Mouse (Mus musculus): ENCODE results near the gene Brca1. TPM values are rescaled to one million over a fixed set of nuclear protein-coding genes. Genes with fewer than 3 reads are reported as not detected.
"Not testable (repeated sequence)": the region's sequence is repeated elsewhere in the genome, so short reads cannot be mapped to it uniquely, and the experiment has no call there.

The Brca1 gene
- 24.3 TPM in 2 replicates for polyA plus RNA-seq (2016; fragmentation: Nextera tagmentation; extraction: Ambion mirVana)

DNA sequence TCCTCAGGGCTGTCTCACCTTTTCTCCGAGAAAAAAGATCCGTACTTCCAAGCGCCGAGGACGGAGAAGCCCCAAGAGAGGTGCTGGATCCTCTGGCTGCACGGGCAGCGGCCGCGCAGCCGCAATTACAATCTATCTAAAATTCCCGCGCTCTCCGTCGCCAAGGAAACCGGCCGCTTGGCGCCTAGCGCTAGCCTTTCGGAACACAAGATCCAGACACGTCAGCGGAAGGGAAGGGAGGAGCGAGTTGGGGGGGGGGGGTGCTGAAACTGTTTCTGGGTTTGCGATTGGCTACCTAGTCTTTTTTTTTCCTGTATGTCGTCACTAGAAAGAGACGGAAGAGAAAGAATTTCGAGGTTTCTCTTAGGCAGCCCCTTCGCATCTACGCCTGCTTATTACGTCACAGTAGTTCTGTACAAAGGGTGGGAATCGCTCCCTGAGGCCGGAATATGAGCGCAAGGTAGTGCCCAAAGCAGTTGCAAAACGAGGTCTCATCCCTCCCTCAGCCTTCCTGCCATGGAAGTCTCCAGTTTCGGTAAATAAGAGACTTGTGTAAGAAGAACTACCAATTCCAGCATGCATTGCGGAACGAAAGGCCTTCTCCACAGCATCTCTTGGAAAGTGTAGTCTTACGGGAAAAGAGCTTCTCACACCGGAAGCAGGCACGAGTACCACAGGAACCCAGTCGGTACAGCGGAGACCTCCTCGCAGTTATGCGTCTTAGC lies at the start of gene Brca1, which contains the start of gene Nbr1:
Gene Brca1, minus strand, starts transcription at position 205 of the 725 bp plus-strand sequence.
Gene Nbr1, plus strand, starts transcription at position 399 of the 725 bp plus-strand sequence.
- WGBS, result under 1% methylated on average over 43 of the region's 43 CpGs
- Histone ChIP-seq H3K27me3 (no peaks in the 10 kb centered on the region), H3K36me3 (replicated peaks) (peaks cover 26% of the 10 kb centered on the region), H3K4me3 (replicated peaks) (peak within 1 kb of the TSS; percentile 64), H3K9me3 (no peaks in the 10 kb centered on the region), H3K9ac (peak within 1 kb of the TSS; percentile 78), H3K4me2 (peak within 1 kb of the TSS; percentile 82), H3K4me1 (peaks cover 25% of the 10 kb centered on the region), H3K27ac (peak within 1 kb of the TSS; percentile 95)
- peak; percentile 84 for ATAC-seq (ENCODE audit: low FRiP score)

DNA sequence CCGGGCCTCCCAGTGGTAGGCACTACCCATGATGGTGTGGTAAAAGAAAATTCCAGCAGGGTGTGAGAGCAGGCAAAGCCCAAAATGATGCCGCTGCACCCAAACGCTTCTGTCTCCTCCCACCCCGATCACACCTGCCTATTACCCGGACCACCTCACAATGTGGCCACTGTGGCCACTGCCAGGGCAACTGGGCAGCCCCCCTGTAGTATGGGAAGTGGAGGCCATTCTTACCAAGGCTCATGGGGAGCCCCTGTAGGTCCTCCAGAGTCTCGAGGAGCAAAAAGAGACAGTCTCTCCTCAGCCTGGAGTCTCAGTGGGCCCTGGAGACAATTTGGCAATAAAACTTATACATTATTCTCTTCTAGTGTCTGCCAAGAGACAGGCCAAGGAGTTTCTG lies 47.4 kb upstream of the Brca1 start, which contains the start of gene Gm11634:
Gene Gm11634, minus strand, starts transcription at position 101 of the 400 bp plus-strand sequence.
- Histone ChIP-seq H3K4me1 (no peaks in the 10 kb centered on the region), H3K36me3 (replicated peaks) (no peaks in the 10 kb centered on the region), H3K27ac (no peak within 1 kb of the TSS), H3K4me3 (replicated peaks) (no peak within 1 kb of the TSS), H3K27me3 (peaks cover 5% of the 10 kb centered on the region; the same call in 1 of the 2 replicates), H3K9ac (peak within 1 kb of the TSS; percentile 3; the same call in 1 of the 2 replicates), H3K9me3 (no peaks in the 10 kb centered on the region), H3K4me2 (no peak within 1 kb of the TSS)
- ATAC-seq (ENCODE audit: low FRiP score), result no peak
- WGBS, result 80% methylated on average over 6 of the region's 6 CpGs

DNA sequence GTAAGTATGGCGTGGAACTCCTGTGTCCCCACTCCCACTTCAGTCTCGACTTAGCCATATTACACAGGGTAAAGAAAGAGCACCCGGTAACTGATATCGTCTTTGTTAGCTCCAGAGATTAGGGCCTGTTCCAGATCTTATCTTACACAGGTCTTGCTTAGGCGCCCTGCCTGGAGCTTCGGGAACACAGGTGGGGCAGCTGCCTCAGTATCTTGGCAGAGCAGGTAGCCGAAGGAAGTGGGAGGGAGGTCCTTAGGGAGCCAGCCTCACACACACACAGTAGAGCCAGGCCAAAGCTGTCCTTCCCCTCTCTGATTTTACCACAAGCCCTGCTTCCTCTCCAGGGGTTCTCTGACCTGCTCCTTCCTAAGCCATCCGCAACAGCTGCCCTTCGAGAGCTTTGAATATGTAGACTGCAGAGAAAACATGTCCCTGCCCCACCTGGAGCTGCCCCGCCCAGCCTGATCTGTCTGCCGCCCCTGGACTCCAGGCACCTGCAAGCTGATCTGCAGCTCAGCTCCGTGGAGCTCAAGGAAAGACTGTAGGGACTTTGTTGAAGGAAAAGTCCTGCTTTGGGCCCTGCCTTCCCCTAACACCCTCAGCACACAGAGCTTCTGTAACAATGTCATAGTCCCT lies 38.4 kb upstream of the Brca1 start:
- Histone ChIP-seq H3K4me2 (no peak overlapping the region), H3K27ac (no peak overlapping the region), H3K9me3 (no peaks in the 10 kb centered on the region), H3K4me1 (no peaks in the 10 kb centered on the region), H3K36me3 (replicated peaks) (no peaks in the 10 kb centered on the region), H3K4me3 (replicated peaks) (no peak overlapping the region), H3K27me3 (no peaks in the 10 kb centered on the region), H3K9ac (no peak overlapping the region)
- WGBS, result 77% methylated on average over 12 of the region's 12 CpGs
- ATAC-seq (ENCODE audit: low FRiP score), result no peak

DNA sequence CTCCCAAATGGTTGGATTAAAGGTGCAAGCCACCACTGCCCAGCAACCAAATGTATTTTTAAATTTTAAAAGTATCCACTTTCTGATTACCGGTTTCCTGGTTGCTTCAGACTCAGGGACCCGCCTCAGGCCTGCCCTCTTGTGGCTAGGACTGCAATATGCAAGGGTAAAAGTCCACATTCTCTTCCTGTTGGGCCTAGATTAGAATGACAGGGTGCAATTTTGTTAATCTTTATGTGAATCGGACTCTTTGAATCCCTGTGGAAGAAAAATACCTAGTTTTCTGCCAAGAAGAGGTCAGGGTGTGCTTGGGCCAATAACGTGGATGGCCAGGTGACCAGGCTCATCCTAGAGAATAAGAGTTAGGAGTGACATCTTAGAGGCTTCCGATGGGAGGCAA lies 37.7 kb upstream of the Brca1 start:
- Histone ChIP-seq H3K4me2 (no peak overlapping the region), H3K4me1 (no peaks in the 10 kb centered on the region), H3K9me3 (no peaks in the 10 kb centered on the region), H3K27ac (no peak overlapping the region), H3K36me3 (replicated peaks) (no peaks in the 10 kb centered on the region), H3K9ac (no peak overlapping the region), H3K4me3 (replicated peaks) (no peak overlapping the region), H3K27me3 (no peaks in the 10 kb centered on the region)
- WGBS, result 27% methylated on average over 5 of the region's 5 CpGs
- ATAC-seq (ENCODE audit: low FRiP score), result no peak

DNA sequence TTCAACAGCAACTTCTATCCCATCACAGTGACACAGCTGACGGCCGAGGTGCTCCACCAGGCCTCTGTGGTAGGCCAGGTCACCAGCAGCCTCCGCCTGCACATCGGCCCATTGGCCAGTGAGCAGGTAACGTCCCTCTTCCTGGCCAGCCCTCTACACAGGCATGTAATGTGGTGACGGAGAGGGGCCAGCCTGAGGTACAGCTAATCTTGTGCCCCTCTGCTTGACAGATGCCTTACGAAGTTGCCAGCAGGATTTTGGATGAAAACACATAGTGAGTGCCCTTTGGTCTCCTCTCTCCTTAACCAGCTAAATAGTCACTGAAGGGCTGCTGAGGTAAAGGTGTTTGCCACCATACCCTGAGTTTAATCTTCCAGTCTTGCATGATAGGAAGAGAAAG lies 37.1 kb upstream of the Brca1 start:
- ATAC-seq (ENCODE audit: low FRiP score), result no peak
- H3K4me3 ChIP-seq (replicated peaks), result no peak overlapping the region
- no peaks in the 10 kb centered on the region for H3K9me3 ChIP-seq
- H3K27ac ChIP-seq, result no peak overlapping the region
- no peak overlapping the region for H3K4me2 ChIP-seq
- H3K4me1 ChIP-seq, result no peaks in the 10 kb centered on the region
- no peaks in the 10 kb centered on the region for H3K27me3 ChIP-seq
- no peaks in the 10 kb centered on the region for H3K36me3 ChIP-seq (replicated peaks)
- no peak overlapping the region for H3K9ac ChIP-seq
- 90% methylated on average over 7 of the region's 7 CpGs for WGBS

DNA sequence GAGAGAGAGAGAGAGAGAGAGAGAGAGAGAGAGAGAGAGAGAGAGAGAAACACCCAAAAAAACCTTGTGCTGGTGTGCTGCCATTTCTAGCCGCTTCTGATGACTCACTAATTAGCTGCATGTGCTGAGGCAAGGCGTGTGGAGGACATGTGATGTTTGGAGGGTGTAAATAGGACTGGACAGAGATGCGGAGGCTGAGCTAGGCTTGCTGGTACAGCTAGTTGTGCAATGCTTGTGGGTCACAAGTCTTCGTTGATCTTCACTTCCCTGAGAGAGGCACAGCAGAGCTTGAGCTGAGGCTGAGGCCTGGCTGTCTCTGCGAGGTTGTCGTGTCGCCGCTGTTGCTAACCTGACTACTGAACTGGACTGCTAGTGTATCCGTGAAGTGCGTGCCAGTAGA lies 35.9 kb upstream of the Brca1 start:
- ATAC-seq (ENCODE audit: low FRiP score), result no peak
- 93% methylated on average over 10 of the region's 10 CpGs for WGBS
- no peak overlapping the region for H3K4me3 ChIP-seq (replicated peaks)
- H3K9ac ChIP-seq, result no peak overlapping the region
- no peak overlapping the region for H3K4me2 ChIP-seq
- peaks cover 3% of the 10 kb centered on the region; the same call in 1 of the 2 replicates for H3K36me3 ChIP-seq (replicated peaks)
- no peak overlapping the region for H3K27ac ChIP-seq
- no peaks in the 10 kb centered on the region for H3K27me3 ChIP-seq
- no peaks in the 10 kb centered on the region for H3K9me3 ChIP-seq
- H3K4me1 ChIP-seq, result no peaks in the 10 kb centered on the region

DNA sequence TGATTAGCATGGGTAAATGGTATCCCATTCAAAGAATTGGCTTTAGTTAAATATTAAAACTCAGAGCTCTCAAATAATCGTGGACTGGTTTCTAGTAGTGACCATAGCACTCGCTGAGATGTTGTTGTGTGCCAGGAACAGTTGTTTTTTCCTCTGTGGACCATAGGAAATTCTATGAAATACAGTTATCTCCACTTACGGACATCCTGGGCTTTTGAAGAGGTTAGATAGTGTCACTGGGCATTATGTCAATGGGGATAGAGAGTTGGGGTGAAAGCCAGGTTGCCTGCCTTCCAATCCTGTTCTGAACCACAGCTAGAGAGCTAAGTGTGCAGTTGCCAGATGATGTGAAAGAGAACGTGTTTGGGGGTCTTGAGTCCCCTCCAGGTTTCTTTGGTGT lies 34.0 kb upstream of the Brca1 start:
- Histone ChIP-seq H3K9ac (no peak overlapping the region), H3K4me2 (no peak overlapping the region), H3K4me3 (replicated peaks) (no peak overlapping the region), H3K36me3 (replicated peaks) (peaks cover 6% of the 10 kb centered on the region; the same call in 1 of the 2 replicates), H3K27me3 (no peaks in the 10 kb centered on the region), H3K9me3 (no peaks in the 10 kb centered on the region), H3K4me1 (peaks cover 12% of the 10 kb centered on the region), H3K27ac (no peak overlapping the region)
- 82% methylated on average over 4 of the region's 4 CpGs for WGBS
- no peak for ATAC-seq (ENCODE audit: low FRiP score)

DNA sequence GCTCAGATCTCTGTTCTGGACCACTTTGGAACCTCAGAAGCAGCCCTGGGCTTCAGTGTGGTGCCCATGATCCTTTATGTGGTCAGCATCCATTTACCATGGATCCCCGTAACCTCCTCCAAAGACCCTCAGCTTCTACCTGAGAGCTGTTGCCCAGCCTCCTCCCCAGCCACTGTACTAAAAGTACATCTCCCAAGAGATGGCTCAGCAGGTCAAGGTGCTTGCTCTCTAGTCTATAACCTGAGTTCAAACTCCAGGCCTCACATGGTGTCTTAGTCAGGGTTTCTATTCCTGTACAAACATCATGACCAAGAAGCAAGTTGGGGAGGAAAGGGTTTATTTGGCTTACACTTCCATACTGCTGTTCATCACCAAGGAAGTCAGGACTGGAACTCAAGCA lies 33.3 kb upstream of the Brca1 start:
- not testable (repeated sequence) for H3K9ac ChIP-seq; H3K4me2 ChIP-seq; H3K9me3 ChIP-seq; H3K27ac ChIP-seq; H3K4me3 ChIP-seq (replicated peaks); ATAC-seq (ENCODE audit: low FRiP score); H3K27me3 ChIP-seq
- WGBS, result 94% methylated on average over 1 of the region's 1 CpGs
- Histone ChIP-seq H3K4me1 (peaks cover 12% of the 10 kb centered on the region), H3K36me3 (replicated peaks) (peaks cover 13% of the 10 kb centered on the region)

DNA sequence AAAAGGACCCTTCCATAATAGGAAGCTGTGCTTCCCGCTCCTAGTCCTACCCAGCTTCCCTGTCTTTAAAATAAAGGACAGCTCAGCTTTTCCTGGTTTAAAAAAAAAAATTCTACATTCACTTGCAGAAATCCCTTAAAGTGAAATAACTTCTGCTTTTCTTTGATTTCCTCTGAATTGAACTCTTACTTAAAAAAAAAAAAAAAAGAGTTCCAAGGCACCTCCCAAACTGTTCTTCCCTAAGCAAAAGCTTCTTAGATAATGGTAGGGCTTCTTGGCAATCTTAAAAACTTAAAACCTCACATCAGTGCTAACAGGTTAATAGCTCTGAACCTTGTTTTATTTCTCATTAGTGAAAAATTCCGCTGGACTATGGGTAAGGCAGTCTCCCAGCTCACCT lies 31.4 kb upstream of the Brca1 start:
- 91% methylated on average over 2 of the region's 2 CpGs for WGBS
- Histone ChIP-seq H3K9ac (no peak overlapping the region), H3K4me3 (replicated peaks) (no peak overlapping the region), H3K27me3 (no peaks in the 10 kb centered on the region), H3K36me3 (replicated peaks) (peaks cover 30% of the 10 kb centered on the region), H3K9me3 (no peaks in the 10 kb centered on the region), H3K4me2 (no peak overlapping the region), H3K27ac (no peak overlapping the region), H3K4me1 (peaks cover 12% of the 10 kb centered on the region)
- ATAC-seq (ENCODE audit: low FRiP score), result no peak

DNA sequence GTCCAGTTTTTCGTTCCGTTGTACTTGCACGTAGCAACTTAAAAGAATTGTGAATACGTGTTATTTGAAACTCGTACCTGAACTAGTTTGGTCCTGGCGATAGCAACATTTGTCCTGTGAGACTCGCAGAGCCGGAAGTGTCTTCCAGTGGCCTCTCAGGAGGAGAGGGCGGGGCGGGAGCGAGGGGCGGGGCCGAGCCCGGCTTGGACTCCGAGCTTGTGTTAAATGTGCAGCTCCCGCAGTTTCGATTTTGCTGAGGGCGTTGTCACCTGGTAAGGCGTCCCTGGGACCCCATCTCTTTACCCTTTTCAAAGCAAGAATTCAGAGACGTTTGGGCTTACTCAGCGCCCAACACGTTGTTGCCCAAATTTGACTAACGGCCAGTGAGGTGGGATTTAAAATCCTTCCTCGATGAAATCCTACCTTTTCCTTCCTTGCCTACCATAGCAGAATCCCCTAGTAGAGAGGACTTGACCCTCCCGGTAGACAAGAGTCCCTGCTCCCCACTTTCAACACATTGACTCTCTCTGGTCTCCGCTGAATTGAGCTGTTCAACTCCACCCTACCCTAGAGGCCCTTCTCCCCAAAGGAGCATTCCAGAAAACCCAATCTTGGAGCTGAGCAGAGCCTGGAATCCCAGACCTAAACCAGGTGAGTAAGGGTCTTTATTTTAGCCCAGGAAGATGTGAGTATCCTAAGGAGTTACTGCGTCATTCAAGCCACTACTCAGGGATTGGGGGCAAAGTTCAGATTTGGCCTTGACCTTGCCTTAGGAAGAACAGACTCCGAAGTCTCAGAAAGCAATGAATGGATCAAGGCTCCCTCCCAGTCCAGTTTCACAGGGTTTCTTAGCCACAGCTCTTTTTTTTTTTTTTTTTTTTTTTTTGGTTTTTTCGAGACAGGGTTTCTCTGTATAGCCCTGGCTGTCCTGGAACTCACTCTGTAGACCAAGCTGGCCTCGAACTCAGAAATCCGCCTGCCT lies 30.6 kb upstream of the Brca1 start, which contains the start of gene Tmem106a:
Gene Tmem106a, plus strand, starts transcription at position 189 of the 982 bp plus-strand sequence.
- H3K27me3 ChIP-seq, result no peaks in the 10 kb centered on the region
- ATAC-seq (ENCODE audit: low FRiP score), result no peak
- peak within 1 kb of the TSS; percentile 58 for H3K4me2 ChIP-seq
- H3K27ac ChIP-seq, result no peak within 1 kb of the TSS
- no peaks in the 10 kb centered on the region for H3K9me3 ChIP-seq
- peaks cover 12% of the 10 kb centered on the region for H3K4me1 ChIP-seq
- 21% methylated on average over 30 of the region's 31 CpGs for WGBS
- peak within 1 kb of the TSS; percentile 38 for H3K4me3 ChIP-seq (replicated peaks)
- H3K9ac ChIP-seq, result peak within 1 kb of the TSS; percentile 44; the same call in 1 of the 2 replicates
- H3K36me3 ChIP-seq (replicated peaks), result peaks cover 38% of the 10 kb centered on the region

DNA sequence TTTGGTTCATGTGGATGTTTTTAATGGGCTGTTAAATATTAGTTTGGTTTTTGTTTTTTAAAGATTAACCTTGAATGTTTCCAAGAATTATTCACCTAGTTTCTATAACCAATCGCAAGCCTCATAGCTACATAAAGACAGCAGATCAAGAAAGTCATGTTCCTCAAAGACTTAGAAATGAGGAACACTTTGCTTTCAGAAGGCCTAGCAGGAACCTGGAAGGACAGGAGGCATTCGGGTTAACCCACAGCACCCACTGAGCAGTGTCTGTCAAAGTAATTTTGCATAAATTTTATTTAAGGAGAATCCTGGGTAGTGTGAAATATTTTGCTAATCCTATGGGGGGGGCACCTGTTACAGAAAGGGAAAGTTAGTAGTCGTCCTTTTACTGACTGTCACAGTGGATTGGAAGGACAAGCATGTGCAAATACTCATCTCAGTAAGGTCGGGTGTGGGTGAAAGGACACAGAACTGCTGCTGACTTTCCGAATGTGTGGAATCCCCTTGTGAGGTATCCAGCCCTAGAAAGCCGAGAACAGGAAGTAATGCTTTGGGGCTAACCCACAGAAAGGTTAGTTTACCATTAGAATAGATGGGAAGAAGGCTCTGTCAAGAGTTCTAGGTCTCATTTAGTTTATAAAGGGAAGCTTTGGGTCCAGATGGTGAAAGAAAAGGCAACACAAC lies 29.5 kb upstream of the Brca1 start:
- Histone ChIP-seq H3K9me3 (no peaks in the 10 kb centered on the region), H3K27ac (no peak overlapping the region), H3K27me3 (no peaks in the 10 kb centered on the region), H3K4me3 (replicated peaks) (no peak overlapping the region), H3K36me3 (replicated peaks) (peaks cover 50% of the 10 kb centered on the region), H3K4me1 (peaks cover 12% of the 10 kb centered on the region), H3K4me2 (no peak overlapping the region), H3K9ac (no peak overlapping the region)
- no peak for ATAC-seq (ENCODE audit: low FRiP score)
- WGBS, result 84% methylated on average over 6 of the region's 6 CpGs
